Mouse (Mus musculus) lung, adult 2 months (tissue): ENCODE data around the gene Traf7.

Experiments used
- CTCF ChIP-seq: fragments of 200-500 bp; IDR thresholded peaks from 2 replicates; pipeline ENCODE4 v1.5.1; 2011; ENCODE audit warnings: mild to moderate bottlenecking, low read length, control low read depth; ENCODE audit not compliant: insufficient read depth
- POLR2A ChIP-seq: fragments of 200-500 bp; IDR thresholded peaks from 2 replicates; pipeline ENCODE4 v1.6.1; 2011; ENCODE audit warnings: low read depth, mild to moderate bottlenecking, control low read depth, low read length, borderline replicate concordance; ENCODE audit errors: extremely low read depth

DNA sequence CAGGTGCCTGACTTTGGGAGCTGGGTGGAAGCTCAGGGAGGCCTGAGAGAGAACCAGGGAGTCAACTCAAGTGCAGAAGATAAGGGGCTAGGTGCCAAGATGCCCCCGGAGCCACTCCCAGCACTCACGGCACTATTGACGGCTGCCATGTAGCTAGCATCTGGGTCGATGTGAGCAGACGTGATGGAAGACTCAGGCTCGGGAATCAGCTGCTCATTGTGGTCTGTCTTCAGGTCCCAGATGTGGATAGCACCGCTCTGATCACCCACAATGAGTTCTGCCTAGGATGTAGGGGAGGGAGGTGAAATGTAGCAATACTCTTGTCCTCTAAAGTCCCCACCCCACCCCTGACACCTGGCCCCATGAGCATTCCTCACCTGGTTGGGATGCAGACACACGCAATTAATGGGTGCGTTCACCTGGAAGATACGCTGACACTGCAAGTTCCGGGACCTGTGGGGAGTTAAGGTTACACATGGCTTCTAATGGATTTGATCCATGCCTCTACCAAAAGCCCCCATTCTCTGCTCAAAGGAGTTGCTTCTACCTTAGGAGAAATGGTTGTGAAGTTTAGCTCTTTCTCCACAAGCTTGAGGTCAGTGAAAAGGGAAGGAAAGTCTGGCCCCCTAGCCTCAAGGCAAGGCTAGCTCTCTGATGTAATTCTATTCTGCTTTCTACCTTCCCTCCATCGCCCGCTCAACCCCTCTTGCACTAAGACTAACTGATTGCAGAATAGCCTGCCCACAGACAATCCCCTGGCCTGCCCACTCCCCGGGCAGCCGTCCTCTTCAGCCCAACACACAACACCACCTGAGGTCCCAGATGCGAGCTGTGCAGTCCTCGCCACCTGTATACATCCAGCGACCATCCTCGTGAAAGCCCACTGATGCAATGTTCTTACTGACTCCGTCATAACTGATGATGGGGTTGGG, 50.4 kb downstream of the Traf7 start:
- TF ChIP-seq CTCF (no peak), POLR2A (no peak)
